Mouse (Mus musculus) forebrain, embryonic 14.5 days (tissue): ENCODE measurements at regions not wholly inside any gene's neighbourhood (a gene's known extent, or its start where the extent isn't known, plus 50 kb on each side); places are given as distances from the start of the nearest gene placed in this dataset.

ENCODE experiments used
- ATAC-seq: fragments of 200-750 bp; cut with Nextera tagmentation; 2 replicates; pipeline ENCODE4 v1.8.0; 2017; ENCODE audit warnings: mild to moderate bottlenecking, moderate library complexity
- DNase-seq: peaks from one replicate; pipeline ENCODE4 v3.0.0-alpha.2; 2015; ENCODE audit warnings: low spot score
- H3K27ac ChIP-seq: fragments of 300-500 bp; sonication (generic); 2 replicates; pipeline ENCODE4 v1.5.1; 2014; ENCODE audit warnings: low read depth, mild to moderate bottlenecking, control low read depth, low read length, moderate library complexity
- H3K27me3 ChIP-seq: fragments of 300-500 bp; sonication (generic); replicated peaks from 2 replicates; pipeline ENCODE4 v1.6.1; 2014; ENCODE audit warnings: low read length, control low read depth, mixed read lengths; ENCODE audit not compliant: control insufficient read depth, insufficient read depth
- H3K36me3 ChIP-seq: fragments of 300-500 bp; sonication (generic); 2 replicates; pipeline ENCODE4 v1.6.1; 2014; ENCODE audit warnings: low read length, control low read depth; ENCODE audit not compliant: control insufficient read depth, insufficient read depth
- H3K4me1 ChIP-seq: fragments of 300-500 bp; sonication (generic); 2 replicates; pipeline ENCODE4 v1.6.1; 2014; ENCODE audit warnings: antibody characterized with exemption, low read length, control low read depth; ENCODE audit not compliant: control insufficient read depth, insufficient read depth
- H3K4me2 ChIP-seq: fragments of 300-500 bp; sonication (generic); 2 replicates; pipeline ENCODE4 v1.6.1; 2014; ENCODE audit warnings: mild to moderate bottlenecking, control low read depth, low read length
- H3K4me3 ChIP-seq: fragments of 300-500 bp; sonication (generic); 2 replicates; pipeline ENCODE4 v1.5.1; 2014; ENCODE audit warnings: low read depth, low read length, control low read depth
- H3K9ac ChIP-seq: fragments of 300-500 bp; sonication (generic); 2 replicates; pipeline ENCODE4 v1.6.1; 2014; ENCODE audit warnings: mild to moderate bottlenecking, low read length, control low read depth, moderate library complexity
- H3K9me3 ChIP-seq: fragments of 300-500 bp; sonication (generic); replicated peaks from 2 replicates; pipeline ENCODE4 v1.6.1; 2016; ENCODE audit warnings: low read length, control low read depth, mixed read lengths; ENCODE audit not compliant: control insufficient read depth
- WGBS: fragments of 180-500 bp; shearing (Covaris S2); extraction: QIAGEN DNeasy Blood & Tissue Kit; methylation state at CpG from one replicate; pipeline ENCODE4 v1.1.7; 2014; 5-methylcytosine and 5-hydroxymethylcytosine counted together

DNA sequence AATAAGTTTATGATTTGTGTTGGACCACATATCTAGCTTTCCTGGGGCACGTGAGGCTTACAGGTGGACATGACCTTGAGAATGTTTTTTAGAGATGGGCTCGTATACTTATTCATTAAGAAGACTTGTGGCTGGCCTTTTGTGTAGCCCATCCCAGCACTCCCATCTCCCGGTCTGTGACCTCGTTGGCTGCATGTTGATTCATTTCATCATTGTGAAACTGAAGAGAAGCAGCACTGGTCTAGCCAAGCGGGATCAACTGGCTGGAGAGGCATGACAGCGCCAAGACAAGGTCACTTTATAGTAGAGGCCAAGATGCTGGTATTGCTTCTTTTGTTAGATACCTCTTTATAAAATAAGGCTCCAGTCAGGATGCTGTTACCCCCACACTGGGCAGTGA lies 236.0 kb downstream of the Ttll7 start:
- Histone ChIP-seq H3K9me3 (no peaks in the 10 kb centered on the region), H3K9ac (no peak overlapping the region), H3K27ac (no peak overlapping the region), H3K27me3 (no peaks in the 10 kb centered on the region), H3K4me2 (no peak overlapping the region), H3K4me3 (no peak overlapping the region), H3K4me1 (peaks cover 14% of the 10 kb centered on the region; the same call in 1 of the 2 replicates), H3K36me3 (no peaks in the 10 kb centered on the region)
- WGBS: 84% methylated on average over 6 of the region's 6 CpGs
- DNase-seq: no peak
- no peak for ATAC-seq

GRCm38 (mm10) chr3:147089716-147090115 lies 237.5 kb downstream of the Ttll7 start:
- WGBS: 83% methylated on average over 10 of the region's 10 CpGs
- no peak overlapping the region for H3K4me2 ChIP-seq

GRCm38 (mm10) chr3:147092188-147093075 lies 240.3 kb downstream of the Ttll7 start:
- Histone ChIP-seq H3K27me3 (no peaks in the 10 kb centered on the region), H3K36me3 (no peaks in the 10 kb centered on the region), H3K4me2 (no peak overlapping the region), H3K9me3 (no peaks in the 10 kb centered on the region), H3K9ac (no peak overlapping the region), H3K27ac (peak overlapping the region; percentile 46; the same call in 1 of the 2 replicates), H3K4me3 (no peak overlapping the region), H3K4me1 (peaks cover 8% of the 10 kb centered on the region; the same call in 1 of the 2 replicates)
- ATAC-seq (peak; percentile 72), DNase-seq (peak; percentile 73)
- 28% methylated on average over 8 of the region's 8 CpGs for WGBS

More at GRCm38 (mm10) chr3:147089716-147090115, 237.5 kb downstream of the Ttll7 start:
- peaks cover 11% of the 10 kb centered on the region; the same call in 1 of the 2 replicates for H3K4me1 ChIP-seq
- no peaks in the 10 kb centered on the region for H3K36me3 ChIP-seq
- DNase-seq (no peak), ATAC-seq (no peak)
- H3K4me3 ChIP-seq: no peak overlapping the region
- no peaks in the 10 kb centered on the region for H3K27me3 ChIP-seq
- no peaks in the 10 kb centered on the region for H3K9me3 ChIP-seq
- H3K27ac ChIP-seq: no peak overlapping the region
- no peak overlapping the region for H3K9ac ChIP-seq

DNA sequence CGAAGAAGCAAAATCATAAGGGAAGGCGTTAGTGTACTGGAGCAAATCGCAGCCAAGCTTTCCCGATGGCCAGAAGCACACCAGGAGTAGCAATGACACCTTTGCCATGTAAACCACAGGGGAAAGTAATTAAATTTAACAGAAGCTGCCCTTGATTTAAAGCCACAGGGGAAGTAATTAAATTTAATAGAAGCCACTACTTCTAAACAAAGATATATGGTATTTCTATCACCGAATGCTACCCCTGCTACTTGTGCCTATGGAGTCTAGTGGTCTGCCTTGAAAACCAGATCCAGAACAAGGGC lies 240.9 kb downstream of the Ttll7 start:
- DNase-seq: no peak
- Histone ChIP-seq H3K27me3 (no peaks in the 10 kb centered on the region), H3K9me3 (no peaks in the 10 kb centered on the region), H3K4me3 (no peak overlapping the region), H3K4me1 (peaks cover 9% of the 10 kb centered on the region), H3K9ac (no peak overlapping the region), H3K36me3 (no peaks in the 10 kb centered on the region), H3K27ac (no peak overlapping the region), H3K4me2 (no peak overlapping the region)
- ATAC-seq: no peak
- WGBS: 39% methylated on average over 5 of the region's 5 CpGs

DNA sequence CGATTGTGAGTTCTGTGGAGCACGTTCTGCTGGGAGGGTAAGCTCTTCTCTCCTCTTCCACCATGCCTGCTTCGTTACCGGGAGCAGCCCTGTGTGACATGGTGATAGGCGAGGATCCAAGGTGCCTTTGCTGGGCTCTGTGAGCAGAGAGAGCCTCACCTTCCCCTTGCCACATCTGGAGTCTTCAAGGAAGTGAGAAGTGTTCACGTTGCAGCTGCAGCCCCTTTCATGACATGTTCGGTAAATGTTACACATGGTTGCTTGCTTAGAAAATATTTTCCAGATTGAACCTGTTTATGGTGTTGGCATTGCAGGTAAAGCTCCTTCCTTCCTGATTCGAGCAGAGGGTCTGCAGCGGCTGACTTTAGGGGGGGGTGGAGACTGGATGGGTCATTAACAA lies 244.0 kb downstream of the Ttll7 start:
- H3K9me3 ChIP-seq: no peaks in the 10 kb centered on the region
- H3K4me1 ChIP-seq: peaks cover 20% of the 10 kb centered on the region
- ATAC-seq (no peak), DNase-seq (no peak)
- H3K4me2 ChIP-seq: no peak overlapping the region
- 57% methylated on average over 9 of the region's 9 CpGs for WGBS
- no peaks in the 10 kb centered on the region for H3K36me3 ChIP-seq
- no peaks in the 10 kb centered on the region for H3K27me3 ChIP-seq
- no peak overlapping the region for H3K9ac ChIP-seq
- H3K4me3 ChIP-seq: no peak overlapping the region
- H3K27ac ChIP-seq: no peak overlapping the region

GRCm38 (mm10) chr3:147098065-147098580 lies 246.0 kb downstream of the Ttll7 start:
- H3K36me3 ChIP-seq: no peaks in the 10 kb centered on the region
- DNase-seq (peak; percentile 39), ATAC-seq (peak; percentile 54)
- H3K9ac ChIP-seq: peak overlapping the region; percentile 29; the same call in 1 of the 2 replicates
- no peaks in the 10 kb centered on the region for H3K27me3 ChIP-seq
- WGBS: 17% methylated on average over 15 of the region's 15 CpGs
- no peak overlapping the region for H3K4me3 ChIP-seq
- H3K4me2 ChIP-seq: peak overlapping the region; percentile 37
- no peak overlapping the region for H3K27ac ChIP-seq
- no peaks in the 10 kb centered on the region for H3K9me3 ChIP-seq
- H3K4me1 ChIP-seq: peaks cover 14% of the 10 kb centered on the region

GRCm38 (mm10) chr3:147098611-147099010 lies 246.4 kb downstream of the Ttll7 start:
- Histone ChIP-seq H3K27me3 (no peaks in the 10 kb centered on the region), H3K36me3 (no peaks in the 10 kb centered on the region), H3K4me2 (peak overlapping the region; percentile 37), H3K9me3 (no peaks in the 10 kb centered on the region), H3K4me3 (no peak overlapping the region), H3K4me1 (peaks cover 12% of the 10 kb centered on the region), H3K27ac (no peak overlapping the region), H3K9ac (peak overlapping the region; percentile 29; the same call in 1 of the 2 replicates)
- WGBS: 23% methylated on average over 6 of the region's 6 CpGs
- DNase-seq: no peak
- ATAC-seq: no peak

DNA sequence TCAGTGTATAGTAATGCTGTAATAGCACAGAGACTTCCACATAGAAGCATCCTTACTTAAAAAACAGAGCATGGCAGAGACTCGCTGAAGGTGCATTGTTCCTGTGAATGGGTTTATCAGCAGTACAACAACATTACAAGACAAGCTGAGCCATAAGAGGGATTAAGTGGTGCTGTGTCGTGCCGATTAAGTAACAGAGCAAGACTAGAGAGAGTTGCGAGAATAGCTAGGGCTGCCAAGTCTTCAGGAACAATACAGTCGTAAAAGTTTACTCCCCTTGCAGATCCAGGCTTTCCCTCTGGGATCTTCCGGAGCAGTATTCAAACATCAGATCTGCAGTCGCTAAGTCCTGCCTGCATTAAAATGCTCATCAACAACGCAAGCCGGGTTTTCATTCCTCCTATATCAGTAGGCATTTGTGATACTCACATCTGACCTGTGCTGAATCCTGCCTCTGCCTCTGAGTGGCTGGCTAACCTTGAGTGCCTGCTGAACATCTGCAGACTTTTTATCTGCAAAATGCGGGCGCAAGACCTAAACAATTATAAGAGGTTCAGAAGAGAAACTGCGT lies 247.1 kb downstream of the Ttll7 start:
- H3K27ac ChIP-seq: no peak overlapping the region
- H3K4me2 ChIP-seq: peak overlapping the region; percentile 17; the same call in 1 of the 2 replicates
- WGBS: 26% methylated on average over 12 of the region's 12 CpGs
- peaks cover 12% of the 10 kb centered on the region for H3K4me1 ChIP-seq
- DNase-seq (peak; percentile 39), ATAC-seq (no peak)
- H3K4me3 ChIP-seq: no peak overlapping the region
- no peak overlapping the region for H3K9ac ChIP-seq
- no peaks in the 10 kb centered on the region for H3K9me3 ChIP-seq
- no peaks in the 10 kb centered on the region for H3K27me3 ChIP-seq
- H3K36me3 ChIP-seq: no peaks in the 10 kb centered on the region
